Mouse (Mus musculus) kidney, adult 2 months (tissue): ENCODE measurements around the gene Hoxb8. TPM values are rescaled to one million over a fixed set of nuclear protein-coding genes. Genes with fewer than 3 reads are reported as not detected.

Experiments
- DNase-seq: peaks from one replicate; pipeline ENCODE4 v3.0.0; 2021
- H3K27ac ChIP-seq: fragments of 200-500 bp; 2 replicates; pipeline ENCODE4 v1.5.1; 2012; ENCODE audit warnings: low read depth, low read length, control low read depth, inconsistent platforms; ENCODE audit not compliant: insufficient read depth
- H3K27me3 ChIP-seq: fragments of 200-500 bp; replicated peaks from 2 replicates; pipeline ENCODE4 v1.6.1; 2012; ENCODE audit warnings: mild to moderate bottlenecking, moderate library complexity, low read length, inconsistent platforms; ENCODE audit not compliant: control insufficient read depth, insufficient read depth
- H3K36me3 ChIP-seq: fragments of 200-500 bp; 2 replicates; pipeline ENCODE4 v1.6.1; 2012; ENCODE audit warnings: mild to moderate bottlenecking, moderate library complexity, low read length, inconsistent platforms; ENCODE audit not compliant: control insufficient read depth, insufficient read depth
- H3K4me1 ChIP-seq: fragments of 200-500 bp; 2 replicates; pipeline ENCODE4 v1.6.1; 2011; ENCODE audit warnings: low read length; ENCODE audit not compliant: control insufficient read depth, insufficient read depth
- H3K4me3 ChIP-seq: fragments of 200-500 bp; 2 replicates; pipeline ENCODE4 v1.5.1; 2011; ENCODE audit warnings: mild to moderate bottlenecking, low read depth, low read length, control low read depth; ENCODE audit not compliant: insufficient read depth
- CTCF ChIP-seq: fragments of 200-500 bp; conservative IDR thresholded peaks from 2 replicates; pipeline ENCODE4 v1.5.1; 2011; ENCODE audit warnings: low read depth, mild to moderate bottlenecking, control low read depth, low read length, moderate library complexity, mixed read lengths; ENCODE audit not compliant: insufficient read depth, insufficient read length
- POLR2A ChIP-seq: fragments of 200-500 bp; IDR thresholded peaks from one replicate; pipeline ENCODE4 v1.6.1; 2011; ENCODE audit warnings: low read depth, low read length, control low read depth
- WGBS: fragments of 180-500 bp; shearing (Covaris S2); methylation state at CpG from one replicate; pipeline ENCODE4 v1.1.7; 2018; 5-methylcytosine and 5-hydroxymethylcytosine counted together
- polyA plus RNA-seq: library from polyadenylated mRNA; depleted of rRNA; stranded (reverse); fragments of >200 nt; gene quantifications from 2 replicates; pipeline ENCODE4 v1.2.3, GENCODE M21; 2012; rRNA removed

The Hoxb8 gene
- 51.7 and 69.9 TPM in 2 replicates for polyA plus RNA-seq

DNA sequence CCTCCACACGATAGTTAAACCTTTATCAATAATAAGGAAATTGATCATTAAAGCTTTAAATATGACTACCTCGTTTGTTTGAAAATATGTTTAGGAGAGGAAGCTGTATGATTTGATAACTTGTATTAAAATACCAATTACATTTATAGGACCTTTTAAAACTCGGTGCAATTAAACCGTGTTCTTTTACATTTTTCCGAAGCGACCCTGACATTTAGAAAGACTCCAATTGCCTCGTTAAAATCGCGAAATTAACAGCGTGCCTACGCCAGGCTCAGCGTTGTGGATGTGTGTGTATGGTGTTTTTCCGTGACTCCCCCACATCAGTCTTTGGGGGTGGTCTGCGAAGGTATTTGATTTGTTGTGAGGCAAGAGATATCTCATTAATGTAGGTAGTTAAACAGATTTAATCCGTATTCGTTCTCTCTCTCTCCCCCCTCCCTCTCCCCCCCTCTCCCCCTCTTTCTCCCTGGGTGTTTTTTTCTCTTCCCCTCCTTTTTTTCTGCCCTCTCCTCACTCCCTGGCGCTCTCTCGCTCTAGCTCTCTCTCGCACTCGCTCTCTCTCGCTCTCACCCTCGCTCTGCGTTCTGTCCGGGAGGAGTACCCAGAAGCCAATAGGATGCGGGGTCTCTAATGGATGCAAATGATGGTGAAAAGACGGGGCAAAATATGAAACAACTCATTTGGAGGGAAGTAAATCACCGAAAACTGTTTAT is at the start of gene Hoxb8:
Gene Hoxb8 (plus strand): TSS at position 51 of the 716 bp plus-strand sequence.
- Histone ChIP-seq H3K27ac (peak within 1 kb of the TSS; percentile 99), H3K27me3 (no peaks in the 10 kb centered on the region)

DNA sequence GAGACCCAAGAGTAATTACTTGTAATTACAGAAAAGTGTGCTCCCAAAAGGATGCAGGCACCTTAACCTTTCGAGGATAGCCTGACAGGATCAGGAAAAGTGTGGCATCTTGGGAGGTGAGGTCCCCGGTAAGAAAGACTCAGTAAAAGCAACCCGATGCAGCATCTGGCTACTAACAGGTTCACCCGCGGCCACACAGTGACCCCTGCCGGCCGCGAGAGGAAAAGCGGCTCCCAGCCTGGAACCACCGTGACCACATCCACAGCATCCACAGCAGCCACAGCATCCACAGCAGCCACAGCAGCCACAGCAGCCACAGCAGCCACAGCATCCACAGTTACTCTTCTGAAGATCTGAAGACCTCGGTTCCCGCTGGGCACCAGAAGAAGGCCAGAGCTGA is 46.8 kb upstream of the Hoxb8 start:
- peak; percentile 64 for DNase-seq
- no peak overlapping the region for H3K4me3 ChIP-seq
- no peaks in the 10 kb centered on the region for H3K36me3 ChIP-seq
- H3K27me3 ChIP-seq: no peaks in the 10 kb centered on the region
- WGBS: 2% methylated on average over 12 of the region's 12 CpGs
- TF ChIP-seq CTCF: peak; percentile 72
- no peak for TF ChIP-seq POLR2A
- H3K27ac ChIP-seq: no peak overlapping the region
- H3K4me1 ChIP-seq: no peaks in the 10 kb centered on the region

More for the DNA sequence above, at the start of gene Hoxb8:
- TF ChIP-seq CTCF (no peak), POLR2A (no peak)
- WGBS: 5% methylated on average over 27 of the region's 27 CpGs
- peaks cover 5% of the 10 kb centered on the region; the same call in 1 of the 2 replicates for H3K4me1 ChIP-seq
- DNase-seq: peak; percentile 70
- no peaks in the 10 kb centered on the region for H3K36me3 ChIP-seq
- peak within 1 kb of the TSS; percentile 79 for H3K4me3 ChIP-seq

DNA sequence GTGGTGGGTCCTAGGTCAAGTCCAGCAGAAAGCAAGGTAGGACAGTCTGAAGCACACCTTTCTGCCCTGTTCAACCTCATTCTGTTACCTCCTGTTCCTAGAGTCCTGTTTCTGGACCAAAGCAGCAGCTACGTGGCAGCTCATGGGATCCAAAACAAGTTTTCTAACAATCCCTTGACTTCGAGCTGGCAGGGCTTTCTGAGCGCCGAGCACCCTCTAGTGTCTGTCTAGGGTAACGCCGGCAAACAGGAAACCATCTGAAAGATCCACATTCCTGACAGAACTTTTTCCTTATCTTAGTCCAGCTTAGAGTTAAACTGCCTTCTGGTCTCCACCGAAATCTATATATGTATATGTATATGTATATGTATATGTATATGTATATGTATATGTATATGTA is 41.5 kb upstream of the Hoxb8 start:
- no peak overlapping the region for H3K27ac ChIP-seq
- no peaks in the 10 kb centered on the region for H3K4me1 ChIP-seq
- H3K36me3 ChIP-seq: no peaks in the 10 kb centered on the region
- peak; percentile 88 for TF ChIP-seq CTCF
- TF ChIP-seq POLR2A: no peak
- peak; percentile 68 for DNase-seq
- 3% methylated on average over 7 of the region's 7 CpGs for WGBS
- no peak overlapping the region for H3K4me3 ChIP-seq
- no peaks in the 10 kb centered on the region for H3K27me3 ChIP-seq

DNA sequence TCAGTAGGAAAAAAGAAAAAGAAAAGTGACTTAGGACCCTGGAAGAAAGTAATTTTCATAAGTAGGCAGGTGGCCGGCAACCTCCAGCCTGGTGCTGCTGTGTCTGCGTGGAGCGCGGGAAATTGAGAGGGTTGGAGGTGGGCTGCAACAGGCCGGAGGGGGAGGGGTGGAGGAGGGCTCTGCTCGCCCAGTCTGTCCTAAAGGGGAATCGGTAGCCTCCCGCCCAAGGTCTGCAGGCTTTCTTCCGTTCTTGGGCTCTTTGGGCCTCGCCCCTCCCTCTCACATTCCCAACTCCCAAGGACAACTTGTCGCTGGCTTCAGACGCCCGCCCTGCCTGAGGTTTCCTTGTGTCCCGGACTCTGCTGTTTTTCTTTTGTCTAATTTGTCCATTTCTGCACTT is 30.8 kb upstream of the Hoxb8 start:
- under 1% methylated on average over 14 of the region's 14 CpGs for WGBS
- no peak for TF ChIP-seq CTCF
- no peak for TF ChIP-seq POLR2A
- H3K4me1 ChIP-seq: peaks cover 17% of the 10 kb centered on the region
- H3K27me3 ChIP-seq: no peaks in the 10 kb centered on the region
- H3K27ac ChIP-seq: peak overlapping the region; percentile 98
- DNase-seq: peak; percentile 77
- H3K4me3 ChIP-seq: peak overlapping the region; percentile 85
- H3K36me3 ChIP-seq: no peaks in the 10 kb centered on the region

DNA sequence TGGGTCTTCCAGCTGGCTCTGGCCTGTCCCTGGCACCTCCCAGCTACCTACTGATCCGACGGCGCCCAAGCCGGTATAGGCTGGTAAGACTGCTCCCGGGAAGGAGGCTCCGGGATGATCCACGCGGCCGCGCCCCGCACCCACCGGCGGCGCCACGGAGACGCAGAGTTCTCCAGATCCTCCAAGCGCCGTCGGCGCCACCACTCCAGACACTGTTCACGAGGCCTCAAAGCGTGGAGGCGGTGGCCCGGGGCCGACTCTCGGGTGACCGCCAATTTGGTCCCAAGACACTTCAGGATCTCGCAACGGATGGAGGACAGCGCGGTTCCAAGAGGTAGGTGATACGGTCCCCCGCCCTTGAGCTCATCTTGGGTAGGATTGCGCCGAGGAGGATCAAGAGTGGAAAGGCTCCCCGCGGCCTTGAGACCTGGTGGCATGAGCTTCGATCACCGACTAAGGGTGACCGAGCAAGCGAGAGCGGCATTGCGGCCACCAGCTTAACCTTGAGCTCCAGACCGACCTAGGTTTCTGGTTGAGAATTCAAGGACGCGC is 30.1 kb upstream of the Hoxb8 start:
- Histone ChIP-seq H3K4me1 (peaks cover 18% of the 10 kb centered on the region), H3K27me3 (no peaks in the 10 kb centered on the region), H3K4me3 (peak overlapping the region; percentile 85), H3K27ac (peak overlapping the region; percentile 98), H3K36me3 (no peaks in the 10 kb centered on the region)
- no peak for TF ChIP-seq CTCF
- no peak for TF ChIP-seq POLR2A
- WGBS: 3% methylated on average over 46 of the region's 46 CpGs
- DNase-seq: peak; percentile 70

DNA sequence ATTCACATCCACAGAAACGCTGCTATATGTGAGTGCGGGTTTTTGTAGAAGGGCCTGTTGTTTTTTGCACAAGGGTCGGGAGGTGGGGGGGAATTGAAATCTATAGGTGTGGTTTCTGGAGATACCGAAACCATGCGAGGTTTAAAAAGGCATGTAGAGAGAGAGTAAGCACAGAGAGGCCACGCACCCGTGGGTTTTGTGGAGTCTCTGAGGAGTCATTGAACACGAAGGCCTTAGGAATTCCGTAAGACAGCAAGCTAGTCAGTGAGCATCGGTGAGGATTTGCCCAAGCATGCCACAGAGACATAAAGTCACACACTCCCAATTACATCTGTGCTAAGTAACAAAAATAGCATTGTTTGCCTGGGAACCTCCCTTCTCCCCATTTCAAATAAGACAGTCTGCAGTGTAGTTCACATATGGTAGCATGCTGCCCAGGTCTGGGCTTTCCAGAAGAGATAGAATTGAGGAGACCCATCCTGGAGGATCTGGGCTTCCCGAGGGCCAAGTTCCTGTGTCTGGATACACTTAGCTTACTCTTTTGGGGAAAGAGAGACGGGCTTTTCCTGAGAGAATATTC is 29.1 kb upstream of the Hoxb8 start:
- Histone ChIP-seq H3K27me3 (no peaks in the 10 kb centered on the region), H3K36me3 (no peaks in the 10 kb centered on the region), H3K4me3 (peak overlapping the region; percentile 85), H3K4me1 (peaks cover 25% of the 10 kb centered on the region), H3K27ac (peak overlapping the region; percentile 69)
- no peak for TF ChIP-seq POLR2A
- TF ChIP-seq CTCF: no peak
- 23% methylated on average over 12 of the region's 12 CpGs for WGBS
- no peak for DNase-seq

DNA sequence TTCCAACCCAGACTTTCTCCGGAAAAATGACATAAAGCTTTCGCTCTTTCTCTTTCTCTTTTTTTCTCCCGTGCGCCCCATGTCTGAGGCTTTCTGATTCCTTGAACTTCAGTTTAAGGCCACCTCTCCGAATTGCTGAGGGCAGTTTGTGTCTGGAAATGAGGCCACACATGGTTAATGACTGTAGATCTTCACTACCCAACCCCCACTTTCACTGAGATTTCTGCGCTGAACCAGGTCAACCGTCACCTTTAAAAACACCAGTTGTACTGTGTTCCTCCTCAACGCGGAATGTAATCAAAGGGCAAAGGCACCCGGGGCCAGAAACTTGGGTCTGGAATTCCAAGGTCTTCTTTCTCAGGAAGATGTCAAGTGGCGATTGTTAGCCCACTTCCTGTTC is 27.5 kb upstream of the Hoxb8 start:
- Histone ChIP-seq H3K27ac (peak overlapping the region; percentile 71), H3K4me3 (peak overlapping the region; percentile 38), H3K36me3 (no peaks in the 10 kb centered on the region), H3K27me3 (no peaks in the 10 kb centered on the region), H3K4me1 (peaks cover 37% of the 10 kb centered on the region)
- TF ChIP-seq CTCF (no peak), POLR2A (no peak)
- peak; percentile 93 for DNase-seq
- WGBS: 6% methylated on average over 11 of the region's 11 CpGs
